Mouse (Mus musculus) left cerebral cortex, adult 8-10 months (tissue): ENCODE data around the gene Ramp1. TPM values are rescaled to one million over a fixed set of nuclear protein-coding genes. Genes with fewer than 3 reads are reported as not detected.

ENCODE experiments used
- DNase-seq, 2 experiments: peaks; one replicate each; pipeline ENCODE4 v3.0.0; 2022; ENCODE audit warnings: low spot score in 2 of 2
- total RNA-seq, 4 experiments: library from RNA; stranded (reverse); gene quantifications; 2 replicates each; pipeline ENCODE4 v1.2.4; 2022

Gene Ramp1
- 10 to 100 TPM; 50.9 to 58.7 (median 52.5) TPM for total RNA-seq

DNA sequence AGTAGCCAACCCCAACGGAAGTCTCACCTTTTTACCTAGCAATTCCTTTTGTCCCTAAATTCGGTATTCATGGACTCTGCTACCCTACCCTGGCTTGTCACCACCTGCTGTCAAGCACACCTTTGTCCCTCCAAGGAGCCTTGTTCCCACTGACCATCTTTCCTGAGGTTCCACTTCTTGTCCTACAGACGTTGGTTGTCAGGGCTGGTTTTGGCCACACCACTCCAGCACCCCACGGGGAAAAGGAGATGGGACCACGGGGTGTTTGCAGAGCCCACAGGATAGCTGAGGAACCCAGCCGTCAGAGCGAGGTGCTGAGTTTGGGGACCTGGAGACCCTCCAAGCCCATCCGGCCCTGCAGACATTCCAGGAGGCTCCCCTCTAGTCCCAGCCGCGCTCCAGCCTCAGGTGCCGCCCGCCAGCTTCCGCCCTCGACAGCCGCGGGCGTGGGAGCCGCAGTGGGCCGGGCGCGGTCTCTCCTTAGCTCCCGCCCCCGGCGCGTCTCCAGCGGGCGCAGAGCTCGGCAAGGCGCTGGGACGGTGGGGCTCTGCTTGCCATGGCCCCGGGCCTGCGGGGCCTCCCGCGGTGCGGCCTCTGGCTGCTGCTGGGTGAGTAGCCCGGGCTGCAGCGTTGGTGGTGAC is at the start of gene Ramp1:
TSS of gene Ramp1 (plus strand) at position 290 of the 641 bp plus-strand sequence.
- no peak for DNase-seq

DNA sequence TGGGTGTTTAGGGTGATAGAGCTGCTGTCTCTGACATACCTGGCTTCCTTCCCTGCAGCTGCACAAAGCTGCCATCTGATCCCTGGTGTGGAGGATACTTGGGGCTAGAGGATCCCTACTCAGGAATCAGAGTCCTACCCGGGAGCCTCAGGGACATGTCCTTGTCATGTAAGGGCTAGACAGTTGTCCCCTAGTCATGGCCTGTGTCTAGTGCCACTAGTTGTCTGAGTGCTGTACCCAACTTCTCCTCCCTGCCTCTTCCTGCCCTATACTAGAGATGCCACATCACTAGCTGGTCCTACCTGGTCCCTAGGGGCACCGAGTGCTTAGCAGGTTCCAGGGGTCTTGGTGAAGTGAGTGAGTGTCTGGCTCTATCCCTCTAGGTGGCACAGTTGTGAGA is 42.6 kb upstream of the Ramp1 start:
- no peak for DNase-seq

DNA sequence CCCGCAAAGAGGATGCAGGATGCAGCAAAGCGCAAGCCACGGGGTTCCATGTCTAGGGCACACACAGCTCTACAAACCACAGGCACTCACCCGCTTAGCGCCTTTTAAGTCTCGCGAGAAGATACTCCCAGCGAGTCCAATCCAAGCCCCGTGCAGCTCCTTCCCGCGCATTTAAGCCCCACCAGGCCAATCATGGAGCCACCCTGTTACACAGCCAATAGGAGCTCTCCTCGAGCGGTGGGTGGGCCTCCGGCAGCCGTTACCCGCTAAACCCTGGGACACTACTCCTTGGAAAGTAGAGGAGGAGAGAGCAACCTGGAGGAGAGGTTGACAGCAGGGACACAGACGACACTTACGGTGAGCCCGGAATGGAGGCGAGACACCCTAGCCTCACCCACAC is 34.8 kb upstream of the Ramp1 start, which contains the start of gene Rbm44:
TSS of gene Rbm44 (plus strand) at position 277 of the 400 bp plus-strand sequence.
- no peak for DNase-seq

DNA sequence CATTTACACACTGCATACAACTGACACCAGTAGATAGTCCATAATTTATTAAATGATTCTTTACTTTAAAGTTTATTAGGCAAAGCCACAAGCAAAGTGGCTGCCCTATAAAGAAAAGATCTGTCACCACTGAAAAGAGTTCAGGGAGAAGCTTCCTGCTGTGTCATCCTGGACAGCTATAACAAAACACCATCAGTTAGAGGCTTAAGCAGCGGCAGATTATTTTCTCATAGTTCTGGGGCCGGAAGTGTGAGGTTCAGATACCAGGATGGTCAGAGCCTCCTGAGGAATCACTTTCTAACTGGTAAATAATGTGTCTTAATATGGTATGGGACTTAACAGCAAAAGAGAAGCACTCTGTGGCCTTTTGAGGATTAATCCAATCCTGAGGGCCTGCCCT is 28.1 kb upstream of the Ramp1 start:
- no peak for DNase-seq

DNA sequence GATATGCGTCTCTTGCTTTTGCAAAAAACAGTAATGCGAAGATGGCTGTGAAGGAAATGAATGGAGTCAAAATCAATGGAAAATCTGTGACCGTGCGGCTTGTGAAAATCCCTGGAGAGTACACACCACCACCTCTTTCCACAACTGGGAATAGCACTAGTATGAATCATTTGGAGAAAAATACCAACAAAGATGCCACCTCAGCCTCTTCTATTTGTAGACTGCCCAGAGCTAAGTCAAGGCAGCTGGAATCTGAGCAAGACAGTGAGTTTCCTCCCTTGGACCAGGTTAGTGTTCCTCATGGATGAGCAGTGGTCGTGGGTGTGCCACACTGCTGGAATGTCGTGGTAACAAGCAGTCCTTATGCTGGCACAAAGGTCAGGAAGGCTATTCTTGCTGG is 12.8 kb upstream of the Ramp1 start:
- no peak for DNase-seq

DNA sequence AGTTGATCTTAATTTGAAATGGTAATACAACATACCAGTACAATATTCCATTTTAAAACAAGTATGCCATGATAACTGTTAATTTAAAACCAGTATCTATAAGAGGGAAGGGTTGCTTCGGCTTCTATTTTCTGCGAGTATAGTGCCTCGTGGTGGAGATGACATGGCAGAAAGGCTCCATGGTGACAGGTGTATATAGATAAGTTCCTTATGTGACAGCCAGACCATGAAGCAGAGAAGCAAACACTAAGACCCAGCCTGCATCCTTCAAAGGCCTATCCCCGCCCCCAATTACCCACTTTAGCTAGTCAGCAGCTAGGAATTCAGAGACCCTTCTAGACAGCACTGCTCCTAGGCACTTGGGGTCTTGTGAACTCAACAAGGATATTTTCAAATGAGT is 10.5 kb upstream of the Ramp1 start:
- DNase-seq, result no peak

DNA sequence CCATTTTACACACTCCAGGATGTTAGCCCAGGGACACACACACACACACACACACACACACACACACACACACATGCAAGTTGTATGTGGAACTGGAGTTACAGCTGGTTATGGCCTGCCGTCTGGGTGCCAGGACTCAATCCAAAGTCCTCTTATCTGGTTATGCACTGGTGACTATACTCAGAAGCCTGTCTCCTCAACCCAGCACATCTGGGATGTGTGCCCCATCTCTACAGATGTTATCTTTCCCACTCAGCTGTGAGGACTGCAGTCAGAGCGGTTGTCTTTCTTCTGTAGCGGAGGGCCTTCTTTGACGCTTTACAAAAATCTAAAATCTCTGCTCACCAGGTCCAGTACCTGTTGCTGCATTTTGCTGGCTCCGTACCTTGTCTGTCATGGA is 4.8 kb upstream of the Ramp1 start:
- DNase-seq, result no peak

DNA sequence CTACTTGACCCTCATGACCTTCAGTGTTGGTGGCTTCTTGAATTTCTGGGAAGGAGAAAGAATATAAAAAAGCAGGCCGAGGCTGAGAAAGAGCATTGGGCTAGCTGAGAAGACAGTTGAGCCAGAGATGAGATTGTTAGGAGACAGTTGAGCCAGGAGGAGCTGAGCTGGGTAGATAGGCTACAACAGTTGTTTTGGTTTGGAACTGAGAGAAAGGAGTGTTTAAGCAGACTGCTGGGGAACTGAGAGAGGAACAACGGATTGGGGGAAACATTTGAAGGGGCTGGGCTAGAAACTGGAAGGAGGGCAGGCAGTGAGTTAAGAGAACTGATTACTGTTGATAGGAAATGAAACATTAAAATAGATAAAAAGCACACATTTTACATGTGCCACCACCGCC is 3.6 kb upstream of the Ramp1 start:
- no peak for DNase-seq

DNA sequence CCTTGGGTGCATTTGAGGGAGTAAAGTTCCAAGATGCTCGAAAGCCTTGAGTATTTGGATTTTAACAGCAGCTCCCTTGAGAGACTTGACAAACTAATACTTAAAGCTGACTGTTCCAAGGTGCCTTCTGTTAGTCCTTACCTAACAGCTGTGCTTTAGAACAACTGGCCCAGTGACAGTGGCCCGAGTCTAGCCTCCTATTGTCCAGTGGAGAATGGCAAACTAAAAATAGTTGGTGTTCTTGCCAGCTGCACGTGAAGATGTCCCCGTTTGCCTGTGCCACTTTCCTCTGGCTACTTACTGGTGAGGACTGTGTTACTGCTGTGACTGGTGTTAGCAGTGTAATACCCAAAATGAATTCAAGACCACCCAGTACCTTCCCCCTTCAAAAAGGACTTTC is 2.8 kb upstream of the Ramp1 start:
- no peak for DNase-seq

DNA sequence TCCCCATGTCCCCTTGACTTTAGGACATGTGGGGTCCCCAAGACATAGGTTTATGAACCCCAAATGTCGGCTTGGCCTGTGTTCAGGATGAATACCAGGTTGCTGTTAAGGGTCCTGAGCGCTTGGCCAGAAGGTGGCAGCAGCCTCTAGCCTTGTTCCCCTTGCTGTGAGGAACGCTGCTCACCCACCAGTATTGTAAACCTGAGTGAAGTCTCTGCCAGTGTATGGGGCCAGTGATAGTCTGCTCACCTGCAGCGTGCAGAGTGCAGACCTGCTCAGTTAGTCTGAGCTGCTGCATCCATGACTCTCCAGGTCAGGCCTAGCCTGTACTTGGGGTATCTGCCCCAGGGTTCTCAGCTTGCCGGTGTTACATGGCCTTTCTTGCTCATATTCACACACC is 536 bp upstream of the Ramp1 start:
- peak; percentile 68 to 77 for DNase-seq

DNA sequence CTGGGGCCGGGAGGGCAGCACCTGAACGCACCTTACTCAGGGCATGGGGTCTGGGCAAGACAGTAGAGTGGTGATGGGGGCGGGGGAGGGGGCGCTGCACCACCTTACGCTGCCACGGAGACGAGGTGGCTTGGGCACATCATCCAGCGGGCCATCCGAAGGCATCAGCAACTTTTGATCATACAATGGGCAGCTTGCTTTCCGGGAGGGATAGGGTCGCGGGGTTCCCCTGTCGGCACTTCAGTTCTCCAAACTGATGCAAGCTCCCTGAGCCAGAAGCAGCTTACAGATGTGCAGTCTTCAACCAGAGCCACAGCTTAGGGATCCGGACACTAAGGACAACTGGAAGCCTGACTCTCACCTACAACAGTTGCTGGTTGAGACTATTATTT is 548 bp downstream of the Ramp1 start:
- DNase-seq, result no peak

DNA sequence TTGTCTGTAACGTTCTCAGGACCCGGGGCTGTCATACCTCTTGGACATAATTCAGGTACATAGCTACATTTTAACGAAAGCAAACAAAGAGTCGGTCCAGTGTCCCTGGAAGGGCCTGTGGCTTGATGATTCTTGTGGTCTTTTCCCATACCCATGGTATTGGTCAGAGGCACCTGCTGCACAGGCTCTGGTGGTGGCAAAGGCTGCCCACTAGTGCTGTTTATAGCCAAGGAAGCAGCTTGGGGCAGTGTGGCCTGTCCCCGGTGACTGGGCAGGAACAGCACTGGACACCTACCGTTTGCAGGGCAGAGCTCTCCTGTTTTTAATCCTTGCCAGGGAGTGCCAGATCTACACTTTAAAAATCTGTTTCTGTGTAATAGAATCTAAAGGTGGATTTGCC is 1.1 kb downstream of the Ramp1 start:
- no peak for DNase-seq

DNA sequence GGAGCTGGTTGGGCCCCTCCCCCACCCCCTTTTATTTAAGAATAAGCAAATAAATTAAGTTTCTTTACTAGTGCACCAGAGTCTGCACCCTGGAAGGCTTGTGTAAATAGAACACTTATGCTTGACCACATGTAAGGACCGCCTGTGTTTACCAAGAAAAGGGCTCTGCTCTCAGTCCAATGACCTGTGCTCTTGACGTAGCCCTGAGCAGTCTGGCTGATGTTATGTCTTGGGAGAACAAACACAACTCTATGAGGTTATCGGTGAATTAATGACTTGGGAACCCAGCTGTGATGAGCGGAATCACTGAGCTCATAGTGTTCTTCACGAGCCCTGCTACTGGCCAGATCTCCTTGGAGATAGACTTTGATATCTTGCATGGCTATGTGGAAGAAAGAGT is 1.6 kb downstream of the Ramp1 start:
- DNase-seq, result no peak

DNA sequence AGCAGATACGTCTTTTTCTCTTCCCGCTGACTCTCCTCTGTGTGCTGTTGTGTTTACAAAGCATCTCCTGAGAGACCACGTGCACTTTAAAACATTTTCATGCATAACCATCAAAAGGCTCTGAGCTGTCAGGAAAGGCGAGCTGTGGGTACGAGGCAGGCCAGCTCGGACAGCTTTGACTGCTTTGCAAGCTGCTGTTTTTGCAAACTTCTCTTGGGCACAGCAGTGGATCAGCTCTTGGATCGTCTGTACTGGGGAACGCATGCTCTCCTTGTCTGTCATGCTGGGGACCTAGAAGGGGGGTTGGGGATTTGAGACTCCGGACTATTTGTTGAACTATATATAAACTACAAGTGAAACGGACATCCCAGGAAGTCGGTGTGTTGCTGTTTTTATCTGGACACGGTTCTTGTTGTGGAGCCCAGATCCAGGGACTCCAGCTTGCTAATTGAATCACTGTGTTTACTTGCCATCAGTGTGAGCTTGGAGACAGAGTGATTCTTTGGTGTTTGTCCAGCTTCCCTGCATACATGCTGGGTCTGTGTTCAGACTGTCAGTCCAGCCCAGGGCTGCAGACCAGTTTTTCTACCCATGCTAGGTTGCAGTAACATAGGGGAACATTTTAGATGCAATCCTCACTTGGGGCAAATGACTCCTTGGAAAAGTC is 2.3 kb downstream of the Ramp1 start:
- no peak for DNase-seq

DNA sequence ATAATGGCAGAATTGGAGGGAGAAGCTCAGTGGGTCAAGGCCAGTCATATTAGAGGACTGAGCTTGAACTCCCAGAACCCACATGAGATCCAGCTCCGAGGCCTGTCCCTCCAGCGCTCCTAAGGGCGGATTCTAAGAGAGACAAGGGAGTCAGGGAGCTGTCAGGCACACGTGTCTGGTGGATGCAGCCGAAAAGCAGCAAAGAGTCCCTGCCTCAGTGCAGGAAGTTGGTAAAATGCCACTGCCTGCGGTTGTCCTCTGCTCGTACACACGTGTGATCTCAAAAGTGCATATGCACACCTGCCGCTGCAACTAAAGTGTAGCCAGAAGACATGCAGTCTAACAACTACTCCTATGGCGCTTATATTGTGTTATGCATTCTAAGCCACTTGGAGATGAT is 3.7 kb downstream of the Ramp1 start:
- DNase-seq, result no peak

DNA sequence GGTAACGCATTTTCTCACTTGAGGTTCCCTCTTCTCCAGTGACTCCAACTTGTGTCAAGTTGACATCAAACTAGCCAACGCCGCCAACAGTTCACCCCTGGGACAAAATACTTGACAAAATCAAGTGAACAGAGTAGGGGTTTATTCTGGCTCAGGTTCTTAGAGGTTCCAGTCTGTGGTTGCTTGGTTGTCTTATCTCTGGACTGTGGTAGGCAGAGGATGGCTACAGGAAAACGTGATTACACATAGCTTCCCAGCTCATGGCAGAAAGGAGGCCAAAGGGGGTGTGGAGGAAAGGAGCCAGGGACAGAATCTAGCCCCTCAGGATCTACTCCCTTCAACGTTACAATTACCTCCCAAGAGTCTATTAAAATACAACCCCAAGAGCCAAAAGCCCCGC is 7.1 kb downstream of the Ramp1 start:
- DNase-seq, result no peak

DNA sequence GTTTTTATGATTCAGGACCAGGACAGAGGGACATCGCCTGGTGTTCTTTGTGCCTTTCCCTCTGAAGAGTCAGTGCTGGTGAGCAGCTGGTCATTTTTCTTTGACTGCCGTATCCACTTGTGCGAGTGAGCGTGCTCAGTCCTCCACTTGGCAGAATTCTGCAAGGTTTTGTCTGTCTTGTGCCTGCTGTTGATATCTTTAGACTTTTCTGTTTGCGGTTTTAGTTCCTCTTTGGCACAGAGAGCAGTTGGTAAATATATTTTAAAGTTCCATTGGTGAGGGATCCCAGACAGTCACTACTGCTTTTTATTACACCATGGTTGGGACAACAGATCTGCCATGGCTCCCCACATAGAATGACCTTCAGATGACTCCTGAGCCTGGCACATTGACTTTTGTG is 7.7 kb downstream of the Ramp1 start:
- DNase-seq, result no peak

DNA sequence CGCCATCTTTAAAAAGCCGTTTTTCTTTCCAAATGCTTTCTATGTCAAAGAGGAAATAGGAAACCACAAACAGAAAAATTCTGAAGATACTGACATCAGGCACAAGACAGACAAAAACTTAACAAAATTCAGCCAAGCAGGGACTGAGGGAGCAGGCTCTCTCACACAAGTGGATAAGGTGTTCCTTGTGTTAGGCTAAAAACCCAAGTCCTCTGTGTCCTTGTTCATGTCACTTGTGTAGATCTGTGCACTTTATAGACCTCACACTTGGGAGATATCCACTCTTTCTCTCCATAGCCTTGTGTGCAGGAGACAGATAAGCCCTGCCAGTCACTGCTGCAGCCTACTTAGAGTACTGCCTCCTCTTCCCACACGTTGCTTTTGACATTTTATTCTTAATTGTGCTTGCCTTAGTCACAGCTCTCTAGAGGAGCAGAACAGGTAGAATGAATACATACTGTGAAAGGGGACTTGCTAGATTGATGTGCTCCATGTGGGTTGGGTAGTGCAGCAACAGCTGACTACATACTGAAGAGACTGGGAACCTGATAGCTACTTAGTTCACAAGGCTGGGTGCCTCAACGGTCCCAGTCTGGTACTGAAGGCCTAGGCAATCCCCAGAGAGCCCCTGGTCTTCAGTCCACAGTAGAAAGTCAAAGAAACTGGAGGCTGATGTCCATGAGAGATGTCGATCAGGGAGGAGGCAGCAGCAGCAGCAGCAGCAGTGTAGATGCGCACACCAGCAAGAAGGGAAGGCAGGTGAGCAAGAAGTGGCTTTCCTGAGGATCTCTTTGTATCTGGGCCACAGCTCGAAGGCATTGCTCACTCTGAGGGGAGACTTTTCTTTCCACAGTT is 8.4 kb downstream of the Ramp1 start:
- DNase-seq, result no peak

DNA sequence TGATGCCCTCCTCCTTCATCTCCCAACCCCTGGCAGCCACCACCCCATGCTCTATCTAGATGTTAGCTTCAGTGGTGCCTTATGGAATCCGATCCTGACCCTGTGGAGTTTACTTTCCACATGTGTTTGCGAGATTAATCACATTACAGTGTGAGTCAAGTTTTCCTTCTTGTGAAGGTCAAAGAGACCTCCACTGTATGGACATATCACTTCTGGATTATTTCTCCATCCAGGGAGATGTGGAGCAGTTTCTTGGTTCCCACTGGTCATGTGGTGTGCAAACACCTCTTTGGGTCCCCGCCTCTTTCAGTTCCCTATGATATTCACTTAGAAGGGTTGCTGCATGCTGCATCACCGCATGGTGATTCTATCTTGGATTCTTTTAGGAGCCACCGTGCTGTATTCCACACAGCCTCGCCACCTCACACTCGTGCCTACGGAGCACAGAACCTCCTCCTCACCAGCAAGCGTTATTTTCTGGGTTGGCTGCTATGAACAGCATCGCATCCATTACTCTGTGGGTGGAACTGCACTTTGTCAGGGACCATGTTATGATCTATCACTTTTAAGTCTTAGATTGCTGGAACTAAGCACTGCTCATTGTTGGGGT is 9.3 kb downstream of the Ramp1 start:
- DNase-seq, result peak in 1 of 2 experiments; percentile 70

DNA sequence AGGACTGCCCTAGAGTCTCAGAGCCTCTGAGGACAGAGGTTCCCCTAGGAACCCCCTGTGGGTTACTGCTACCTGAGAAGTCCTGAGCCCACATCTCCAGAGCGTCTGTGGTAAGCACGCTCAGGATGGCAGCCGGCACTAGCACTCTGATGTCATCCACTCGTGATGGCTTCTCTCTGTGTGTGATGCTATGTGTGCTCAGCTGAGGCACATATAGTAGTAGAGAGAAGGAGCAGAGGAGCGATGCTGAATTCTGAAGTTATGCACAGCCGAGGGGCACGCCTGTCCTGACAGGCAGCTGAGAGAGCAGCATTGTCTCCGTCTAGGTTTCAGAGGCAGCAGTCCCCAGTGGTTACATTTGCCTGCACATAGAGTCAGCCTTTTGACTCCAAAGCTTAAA is 12.6 kb downstream of the Ramp1 start:
- no peak for DNase-seq

DNA sequence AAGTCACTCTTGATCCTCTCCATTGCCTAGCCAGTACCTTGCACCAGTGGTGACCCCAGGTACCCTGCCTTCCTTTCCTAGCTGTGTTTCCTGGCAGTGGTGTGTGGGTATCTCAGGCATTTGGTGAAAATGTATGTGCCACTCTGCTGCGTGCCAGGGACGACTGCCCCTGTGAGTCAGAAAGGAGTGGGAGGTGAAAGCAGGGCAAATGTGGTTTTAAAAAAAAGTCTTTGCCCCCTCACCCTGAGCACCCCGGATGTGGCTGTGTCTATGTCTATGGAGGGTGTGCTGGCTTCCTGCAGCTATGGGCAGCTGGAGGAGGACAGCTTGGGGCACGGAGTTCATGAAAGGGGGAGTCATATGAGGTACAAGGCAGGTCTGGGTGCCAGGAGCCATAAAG is 13.6 kb downstream of the Ramp1 start:
- DNase-seq, result no peak

DNA sequence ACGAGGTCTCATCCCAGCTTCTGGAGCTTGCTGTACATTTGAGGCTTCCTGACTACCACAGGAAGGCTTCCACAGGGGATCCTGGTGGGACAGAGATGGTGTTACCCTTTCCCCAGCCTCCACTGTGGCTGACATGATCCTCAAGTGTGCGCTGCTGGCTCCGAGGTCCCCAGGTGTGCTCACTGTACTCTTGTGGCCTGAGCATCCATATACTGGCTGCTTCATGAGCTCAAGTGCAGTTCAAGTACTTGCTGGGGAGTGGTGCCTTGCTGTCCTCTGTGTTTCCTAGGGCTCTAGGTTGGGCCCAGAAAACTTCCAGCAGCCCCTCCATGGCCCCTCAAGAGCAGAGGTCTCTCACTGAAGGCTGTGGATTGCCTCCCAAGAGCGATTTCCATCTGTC is 14.1 kb downstream of the Ramp1 start:
- DNase-seq, result no peak
